Mouse (Mus musculus): ENCODE results near the gene Epb41l2. TPM values are rescaled to one million over a fixed set of nuclear protein-coding genes. Genes with fewer than 3 reads are reported as not detected.

The Epb41l2 gene
- polyA plus RNA-seq, 1 experiment from 2014 or later, result 17.2 TPM

DNA sequence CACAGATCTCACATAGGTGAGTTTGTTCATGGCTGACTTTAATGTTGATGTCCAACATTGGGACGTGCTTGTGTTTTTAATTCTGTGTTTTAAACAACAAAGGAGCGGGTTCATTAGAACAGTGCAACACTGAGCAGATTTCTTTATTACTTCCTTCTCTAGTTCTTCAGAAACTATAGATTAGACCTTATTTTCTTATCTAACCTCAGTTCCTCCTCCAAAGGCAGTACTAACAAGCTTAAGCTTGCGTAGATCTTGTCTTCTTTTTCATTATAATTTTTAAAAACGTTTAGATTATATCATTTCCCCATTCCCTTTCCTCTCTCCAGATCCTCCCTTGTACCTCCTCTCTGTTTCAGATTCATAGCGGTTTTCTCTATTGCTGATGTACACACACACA, 57.1 kb downstream of the Epb41l2 start:
- Histone ChIP-seq H3K36me3 (ENCODE audit: control insufficient read depth, insufficient read depth, low read length) (no peaks in the 10 kb centered on the region), H3K4me3 (ENCODE audit: low read depth, low read length) (no peak overlapping the region), H3K27ac (ENCODE audit: low read depth, low read length) (no peak overlapping the region), H3K4me2 (ENCODE audit: low read length) (no peak overlapping the region), H3K9me3 (replicated peaks; ENCODE audit: control insufficient read depth, low read length) (no peaks in the 10 kb centered on the region), H3K4me1 (ENCODE audit: control insufficient read depth, insufficient read depth, low read length) (no peaks in the 10 kb centered on the region), H3K27me3 (replicated peaks; ENCODE audit: control insufficient read depth, insufficient read depth, low read length) (no peaks in the 10 kb centered on the region), H3K9ac (ENCODE audit: low read length) (no peak overlapping the region)
- WGBS, result 85% methylated on average over 5 of the region's 5 CpGs
- ATAC-seq (no peak), DNase-seq (ENCODE audit: low spot score) (no peak)

DNA sequence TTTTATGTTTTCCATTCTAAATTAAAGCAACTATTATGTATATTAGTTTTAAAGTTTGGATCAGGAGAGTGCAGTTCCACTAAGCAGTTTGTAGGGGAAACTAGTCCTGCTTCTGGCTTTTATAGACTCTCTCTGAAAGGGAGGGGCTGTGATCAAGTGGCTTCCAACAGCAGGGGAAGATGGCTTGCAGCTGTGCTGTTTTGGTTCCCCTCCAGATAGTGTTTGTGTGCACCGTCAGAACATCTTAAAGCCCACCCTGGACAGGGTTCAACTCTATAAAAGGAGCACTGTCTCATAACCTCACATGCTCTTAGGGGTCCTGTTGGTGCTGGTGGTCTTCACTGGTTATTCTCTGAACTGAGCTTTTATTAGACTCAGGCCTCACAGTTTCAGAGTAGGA, 66.5 kb downstream of the Epb41l2 start:
- Histone ChIP-seq H3K27me3 (replicated peaks; ENCODE audit: control insufficient read depth, insufficient read depth, low read length) (no peaks in the 10 kb centered on the region), H3K4me1 (ENCODE audit: control insufficient read depth, insufficient read depth, low read length) (no peaks in the 10 kb centered on the region), H3K9me3 (replicated peaks; ENCODE audit: control insufficient read depth, low read length) (no peaks in the 10 kb centered on the region), H3K27ac (ENCODE audit: low read depth, low read length) (no peak overlapping the region), H3K4me2 (ENCODE audit: low read length) (no peak overlapping the region), H3K9ac (ENCODE audit: low read length) (no peak overlapping the region), H3K4me3 (ENCODE audit: low read depth, low read length) (no peak overlapping the region), H3K36me3 (ENCODE audit: control insufficient read depth, insufficient read depth, low read length) (no peaks in the 10 kb centered on the region)
- 36% methylated on average over 1 of the region's 1 CpGs for WGBS
- DNase-seq (ENCODE audit: low spot score) (no peak), ATAC-seq (no peak)

- H3K9me3 ChIP-seq (replicated peaks; ENCODE audit: control insufficient read depth, low read length), result no peaks in the 10 kb centered on the region
- no peaks in the 10 kb centered on the region for H3K36me3 ChIP-seq (ENCODE audit: control insufficient read depth, insufficient read depth, low read length)
- DNase-seq (ENCODE audit: low spot score) (no peak), ATAC-seq (no peak)
- no peak overlapping the region for H3K4me2 ChIP-seq (ENCODE audit: low read length)
- H3K4me3 ChIP-seq (ENCODE audit: low read depth, low read length), result no peak overlapping the region
- H3K9ac ChIP-seq (ENCODE audit: low read length), result no peak overlapping the region
- H3K27ac ChIP-seq (ENCODE audit: low read depth, low read length), result no peak overlapping the region
- H3K27me3 ChIP-seq (replicated peaks; ENCODE audit: control insufficient read depth, insufficient read depth, low read length), result no peaks in the 10 kb centered on the region
- H3K4me1 ChIP-seq (ENCODE audit: control insufficient read depth, insufficient read depth, low read length), result no peaks in the 10 kb centered on the region
- 84% methylated on average over 4 of the region's 4 CpGs for WGBS
These were observed 67.2 kb downstream of the Epb41l2 start for GRCm38 (mm10) chr10:25426814-25427213.

GRCm38 (mm10) chr10:25427523-25427922, 67.9 kb downstream of the Epb41l2 start:
- no peak for DNase-seq (ENCODE audit: low spot score)
- no peak for ATAC-seq
- no peak overlapping the region for H3K4me2 ChIP-seq (ENCODE audit: low read length)
- 76% methylated on average over 7 of the region's 7 CpGs for WGBS
- no peak overlapping the region for H3K4me3 ChIP-seq (ENCODE audit: low read depth, low read length)
- H3K9ac ChIP-seq (ENCODE audit: low read length), result no peak overlapping the region
- H3K27me3 ChIP-seq (replicated peaks; ENCODE audit: control insufficient read depth, insufficient read depth, low read length), result no peaks in the 10 kb centered on the region
- H3K9me3 ChIP-seq (replicated peaks; ENCODE audit: control insufficient read depth, low read length), result no peaks in the 10 kb centered on the region
- H3K36me3 ChIP-seq (ENCODE audit: control insufficient read depth, insufficient read depth, low read length), result no peaks in the 10 kb centered on the region
- no peaks in the 10 kb centered on the region for H3K4me1 ChIP-seq (ENCODE audit: control insufficient read depth, insufficient read depth, low read length)
- H3K27ac ChIP-seq (ENCODE audit: low read depth, low read length), result no peak overlapping the region

- Histone ChIP-seq H3K9ac (ENCODE audit: low read length) (no peak overlapping the region), H3K9me3 (replicated peaks; ENCODE audit: control insufficient read depth, low read length) (no peaks in the 10 kb centered on the region), H3K27ac (ENCODE audit: low read depth, low read length) (no peak overlapping the region), H3K4me3 (ENCODE audit: low read depth, low read length) (no peak overlapping the region), H3K4me1 (ENCODE audit: control insufficient read depth, insufficient read depth, low read length) (no peaks in the 10 kb centered on the region), H3K27me3 (replicated peaks; ENCODE audit: control insufficient read depth, insufficient read depth, low read length) (no peaks in the 10 kb centered on the region), H3K4me2 (ENCODE audit: low read length) (no peak overlapping the region), H3K36me3 (ENCODE audit: control insufficient read depth, insufficient read depth, low read length) (no peaks in the 10 kb centered on the region)
- 78% methylated on average over 5 of the region's 5 CpGs for WGBS
- peak; percentile 25 for DNase-seq (ENCODE audit: low spot score)
- no peak for ATAC-seq
These were observed 69.1 kb downstream of the Epb41l2 start for GRCm38 (mm10) chr10:25428658-25429057.

- Histone ChIP-seq H3K27ac (ENCODE audit: low read depth, low read length) (no peak overlapping the region), H3K4me2 (ENCODE audit: low read length) (no peak overlapping the region), H3K27me3 (replicated peaks; ENCODE audit: control insufficient read depth, insufficient read depth, low read length) (no peaks in the 10 kb centered on the region), H3K4me1 (ENCODE audit: control insufficient read depth, insufficient read depth, low read length) (no peaks in the 10 kb centered on the region), H3K9me3 (replicated peaks; ENCODE audit: control insufficient read depth, low read length) (no peaks in the 10 kb centered on the region), H3K36me3 (ENCODE audit: control insufficient read depth, insufficient read depth, low read length) (no peaks in the 10 kb centered on the region), H3K9ac (ENCODE audit: low read length) (no peak overlapping the region), H3K4me3 (ENCODE audit: low read depth, low read length) (no peak overlapping the region)
- ATAC-seq, result no peak
- 90% methylated on average over 4 of the region's 4 CpGs for WGBS
- no peak for DNase-seq (ENCODE audit: low spot score)
These were observed 69.7 kb downstream of the Epb41l2 start for GRCm38 (mm10) chr10:25429346-25429745.

- Histone ChIP-seq H3K4me3 (ENCODE audit: low read depth, low read length) (no peak overlapping the region), H3K4me1 (ENCODE audit: control insufficient read depth, insufficient read depth, low read length) (no peaks in the 10 kb centered on the region), H3K27me3 (replicated peaks; ENCODE audit: control insufficient read depth, insufficient read depth, low read length) (no peaks in the 10 kb centered on the region), H3K27ac (ENCODE audit: low read depth, low read length) (no peak overlapping the region), H3K4me2 (ENCODE audit: low read length) (no peak overlapping the region), H3K36me3 (ENCODE audit: control insufficient read depth, insufficient read depth, low read length) (no peaks in the 10 kb centered on the region), H3K9me3 (replicated peaks; ENCODE audit: control insufficient read depth, low read length) (no peaks in the 10 kb centered on the region), H3K9ac (ENCODE audit: low read length) (no peak overlapping the region)
- ATAC-seq (no peak), DNase-seq (ENCODE audit: low spot score) (no peak)
- 49% methylated on average over 6 of the region's 6 CpGs for WGBS
These were observed 71.3 kb downstream of the Epb41l2 start for GRCm38 (mm10) chr10:25430862-25431261.

DNA sequence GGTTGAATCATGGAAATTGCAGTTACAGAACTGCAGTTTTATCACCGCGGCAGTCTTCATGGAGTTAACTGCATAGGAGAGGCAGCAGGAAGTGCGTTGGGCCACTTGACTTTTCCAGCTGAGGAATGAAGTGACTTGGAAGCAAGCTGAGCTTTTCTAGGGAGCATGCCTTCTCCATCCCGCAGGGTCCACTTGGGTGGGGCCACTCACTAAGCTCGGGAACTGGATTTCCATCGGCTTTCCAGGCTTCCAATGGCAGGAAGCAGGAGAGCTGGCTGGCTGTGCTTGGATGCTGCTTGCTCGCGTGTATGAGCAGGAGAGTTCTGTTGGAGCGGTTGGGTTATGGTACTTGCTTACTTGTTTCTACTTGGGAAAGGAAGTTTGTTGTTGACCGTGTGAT, 72.8 kb downstream of the Epb41l2 start:
- 76% methylated on average over 10 of the region's 10 CpGs for WGBS
- Histone ChIP-seq H3K4me3 (ENCODE audit: low read depth, low read length) (no peak overlapping the region), H3K4me1 (ENCODE audit: control insufficient read depth, insufficient read depth, low read length) (no peaks in the 10 kb centered on the region), H3K36me3 (ENCODE audit: control insufficient read depth, insufficient read depth, low read length) (no peaks in the 10 kb centered on the region), H3K27ac (ENCODE audit: low read depth, low read length) (no peak overlapping the region), H3K27me3 (replicated peaks; ENCODE audit: control insufficient read depth, insufficient read depth, low read length) (no peaks in the 10 kb centered on the region), H3K9ac (ENCODE audit: low read length) (no peak overlapping the region), H3K9me3 (replicated peaks; ENCODE audit: control insufficient read depth, low read length) (no peaks in the 10 kb centered on the region), H3K4me2 (ENCODE audit: low read length) (no peak overlapping the region)
- ATAC-seq (no peak), DNase-seq (ENCODE audit: low spot score) (no peak)

DNA sequence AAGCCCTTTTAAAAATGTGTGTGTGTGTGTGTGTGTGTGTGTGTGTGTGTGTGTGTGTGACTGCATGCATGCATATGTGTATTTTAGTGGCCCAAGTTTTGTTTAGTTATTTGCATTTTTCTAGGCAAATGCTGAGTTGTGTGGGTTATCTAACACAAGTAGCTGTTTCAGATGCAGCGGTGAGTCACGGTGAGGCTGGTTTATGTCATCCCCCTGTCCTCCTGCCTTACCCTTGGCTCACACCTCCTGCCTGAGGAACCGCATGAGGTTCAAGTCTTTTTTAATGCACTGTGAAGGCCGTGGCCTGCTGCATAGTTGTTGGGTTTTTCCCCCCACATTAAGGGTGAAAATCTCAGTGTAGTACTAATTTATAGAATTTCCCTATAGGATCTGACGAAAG, 73.3 kb downstream of the Epb41l2 start:
- Histone ChIP-seq H3K27me3 (replicated peaks; ENCODE audit: control insufficient read depth, insufficient read depth, low read length) (no peaks in the 10 kb centered on the region), H3K4me1 (ENCODE audit: control insufficient read depth, insufficient read depth, low read length) (no peaks in the 10 kb centered on the region), H3K9me3 (replicated peaks; ENCODE audit: control insufficient read depth, low read length) (no peaks in the 10 kb centered on the region), H3K4me3 (ENCODE audit: low read depth, low read length) (no peak overlapping the region), H3K4me2 (ENCODE audit: low read length) (no peak overlapping the region), H3K9ac (ENCODE audit: low read length) (no peak overlapping the region), H3K27ac (ENCODE audit: low read depth, low read length) (no peak overlapping the region), H3K36me3 (ENCODE audit: control insufficient read depth, insufficient read depth, low read length) (no peaks in the 10 kb centered on the region)
- DNase-seq (ENCODE audit: low spot score) (no peak), ATAC-seq (no peak)
- 74% methylated on average over 5 of the region's 5 CpGs for whole genome bisulfite sequencing

DNA sequence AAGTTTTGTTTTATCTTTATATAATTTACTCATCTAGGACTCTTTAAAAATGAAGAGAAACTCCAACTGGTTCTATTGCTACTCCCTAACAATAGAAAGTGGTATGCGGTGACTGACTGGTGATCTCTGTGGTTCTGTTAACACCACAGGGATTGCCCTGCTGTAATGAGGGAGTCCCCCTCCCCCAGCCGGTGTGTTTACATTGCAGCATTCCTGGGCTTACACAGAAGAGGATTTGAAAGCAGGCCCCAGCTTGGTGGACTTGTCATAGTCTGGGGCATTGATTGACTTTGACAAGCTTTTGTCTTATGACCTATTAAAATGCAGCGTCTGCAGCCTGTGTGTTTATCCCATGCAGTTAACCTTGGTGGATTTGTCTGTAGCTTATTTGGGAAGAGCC, 73.9 kb downstream of the Epb41l2 start:
- Histone ChIP-seq H3K36me3 (ENCODE audit: control insufficient read depth, insufficient read depth, low read length) (no peaks in the 10 kb centered on the region), H3K4me1 (ENCODE audit: control insufficient read depth, insufficient read depth, low read length) (no peaks in the 10 kb centered on the region), H3K27ac (ENCODE audit: low read depth, low read length) (no peak overlapping the region), H3K9me3 (replicated peaks; ENCODE audit: control insufficient read depth, low read length) (no peaks in the 10 kb centered on the region), H3K27me3 (replicated peaks; ENCODE audit: control insufficient read depth, insufficient read depth, low read length) (no peaks in the 10 kb centered on the region), H3K4me2 (ENCODE audit: low read length) (no peak overlapping the region), H3K9ac (ENCODE audit: low read length) (no peak overlapping the region), H3K4me3 (ENCODE audit: low read depth, low read length) (no peak overlapping the region)
- 10% methylated on average over 3 of the region's 3 CpGs for WGBS
- no peak for ATAC-seq
- no peak for DNase-seq (ENCODE audit: low spot score)

Measured in forebrain, embryonic 14.5 days (tissue).